Mouse (Mus musculus) lung, embryonic 14.5 days (tissue): ENCODE data around the gene Ppp1r32. TPM values are rescaled to one million over a fixed set of nuclear protein-coding genes. Genes with fewer than 3 reads are reported as not detected.
A peak's percentile ranks its signal among the peaks of the same experiment; 100 is the strongest.

ENCODE experiments used
- ATAC-seq: fragments of 200-750 bp; cut with Nextera tagmentation; 2 replicates; pipeline ENCODE4 v1.8.0; 2017; ENCODE audit warnings: mild to moderate bottlenecking, moderate TSS enrichment, moderate library complexity; ENCODE audit not compliant: insufficient read depth
- DNase-seq: peaks from one replicate; pipeline ENCODE4 v3.0.0-alpha.2; 2015
- H3K27ac ChIP-seq: fragments of 300-500 bp; sonication (generic); 2 replicates; pipeline ENCODE4 v1.5.1; 2014; ENCODE audit warnings: low read depth, mild to moderate bottlenecking, moderate library complexity
- H3K27me3 ChIP-seq: fragments of 300-500 bp; sonication (generic); 2 replicates; pipeline ENCODE4 v1.6.1; 2014; ENCODE audit warnings: low read length, control low read depth; ENCODE audit not compliant: insufficient read depth
- H3K36me3 ChIP-seq: fragments of 300-500 bp; sonication (generic); 2 replicates; pipeline ENCODE4 v1.6.1; 2014; ENCODE audit warnings: control low read depth; ENCODE audit not compliant: insufficient read depth
- H3K4me1 ChIP-seq: fragments of 300-500 bp; sonication (generic); 2 replicates; pipeline ENCODE4 v1.6.1; 2014; ENCODE audit warnings: antibody characterized with exemption, control low read depth; ENCODE audit not compliant: insufficient read depth
- H3K4me2 ChIP-seq: fragments of 300-500 bp; sonication (generic); 2 replicates; pipeline ENCODE4 v1.6.1; 2014; ENCODE audit warnings: mild to moderate bottlenecking
- H3K4me3 ChIP-seq: fragments of 300-500 bp; sonication (generic); 2 replicates; pipeline ENCODE4 v1.5.1; 2014; ENCODE audit warnings: low read depth, low read length
- H3K9ac ChIP-seq: fragments of 300-500 bp; sonication (generic); 2 replicates; pipeline ENCODE4 v1.6.1; 2014
- H3K9me3 ChIP-seq: fragments of 300-500 bp; sonication (generic); 2 replicates; pipeline ENCODE4 v1.6.1; 2016; ENCODE audit warnings: low read depth, low read length, control low read depth
- CTCF ChIP-seq: IDR thresholded peaks from 2 replicates; pipeline ENCODE4 v1.5.1; 2016; ENCODE audit warnings: antibody characterized with exemption, low read depth
- WGBS: fragments of 180-500 bp; shearing (Covaris S2); extraction: QIAGEN DNeasy Blood & Tissue Kit; methylation state at CpG from one replicate; pipeline ENCODE4 v1.1.7; 2014; 5-methylcytosine and 5-hydroxymethylcytosine counted together
- polyA plus RNA-seq: library from polyadenylated mRNA; unstranded; fragments of >200 nt; fragmentation: Nextera tagmentation; extraction: Ambion mirVana; gene quantifications from 2 replicates; pipeline ENCODE4 v1.2.1, GENCODE M21; 2014

Ppp1r32 gene
- polyA plus RNA-seq, 1 experiment from 2014 or later, result not detected

DNA sequence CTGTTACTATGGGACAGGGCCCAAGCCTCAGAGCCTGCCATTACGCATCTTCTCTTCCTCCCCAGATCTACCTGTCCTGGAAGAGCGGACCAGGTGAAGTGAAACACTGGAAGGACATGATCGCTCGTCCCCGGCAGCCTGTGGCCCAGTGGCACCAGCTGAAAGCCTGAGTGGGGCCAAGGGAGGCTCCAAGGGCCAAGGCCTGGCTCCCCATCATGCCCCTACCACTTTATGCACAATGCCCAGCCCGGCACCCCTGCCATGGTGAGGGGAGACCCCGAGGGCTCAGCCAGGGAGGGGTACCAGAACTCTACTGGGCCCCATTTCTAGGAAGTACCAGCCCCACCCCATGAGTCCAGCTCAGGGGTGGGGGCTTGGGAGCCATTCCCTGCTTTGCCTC is 34.5 kb downstream of the Ppp1r32 start:
- Histone ChIP-seq H3K36me3 (no peaks in the 10 kb centered on the region), H3K27ac (no peak overlapping the region), H3K4me2 (no peak overlapping the region), H3K4me1 (no peaks in the 10 kb centered on the region), H3K27me3 (0 out of 2 replicates have a peak, but pooled peaks cover 3% of the 10 kb centered on the region), H3K9me3 (no peaks in the 10 kb centered on the region), H3K9ac (no peak overlapping the region), H3K4me3 (no peak overlapping the region)
- no peak for ATAC-seq
- no peak for DNase-seq
- 92% methylated on average over 7 of the region's 7 CpGs for WGBS
- no peak for TF ChIP-seq CTCF

DNA sequence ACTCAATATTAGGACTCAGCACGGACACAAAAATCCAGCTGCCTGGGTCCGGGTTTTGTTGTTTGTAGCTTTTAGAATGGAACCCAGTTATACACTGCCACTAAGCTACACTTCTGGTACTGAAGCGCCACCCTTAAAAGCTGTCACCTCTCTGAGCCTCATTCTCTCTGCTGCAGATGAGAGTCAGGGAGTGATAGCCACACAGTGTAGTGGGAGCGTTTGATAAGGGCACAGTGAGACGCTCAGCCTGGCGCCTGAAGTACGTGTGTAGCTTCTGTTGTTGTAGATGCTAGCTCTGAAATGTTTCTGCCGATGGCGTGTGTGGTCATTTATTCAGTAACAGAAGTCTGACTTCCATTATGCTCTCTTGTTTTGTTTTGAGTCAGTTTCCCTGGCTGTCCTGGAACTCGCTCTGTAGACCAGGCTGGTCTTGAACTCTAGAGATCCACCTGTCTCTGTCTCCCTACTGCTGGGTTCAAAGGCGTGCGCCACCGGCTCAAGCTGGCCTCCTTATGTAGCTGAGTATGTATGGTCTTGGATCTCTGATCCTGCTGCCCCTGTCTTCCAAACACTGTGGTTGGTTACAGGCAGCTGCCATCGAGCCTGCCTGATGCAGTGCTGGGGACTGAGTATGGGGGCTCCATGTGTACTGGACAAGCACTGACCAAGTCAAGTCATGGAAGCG is 37.9 kb downstream of the Ppp1r32 start:
- no peak for DNase-seq
- no peaks in the 10 kb centered on the region for H3K27me3 ChIP-seq
- H3K4me1 ChIP-seq, result no peaks in the 10 kb centered on the region
- H3K27ac ChIP-seq, result no peak overlapping the region
- no peak overlapping the region for H3K4me2 ChIP-seq
- WGBS, result 83% methylated on average over 15 of the region's 15 CpGs
- H3K9ac ChIP-seq, result no peak overlapping the region
- no peak for ATAC-seq
- no peak for TF ChIP-seq CTCF
- H3K9me3 ChIP-seq, result no peaks in the 10 kb centered on the region
- H3K36me3 ChIP-seq, result no peaks in the 10 kb centered on the region
- no peak overlapping the region for H3K4me3 ChIP-seq

DNA sequence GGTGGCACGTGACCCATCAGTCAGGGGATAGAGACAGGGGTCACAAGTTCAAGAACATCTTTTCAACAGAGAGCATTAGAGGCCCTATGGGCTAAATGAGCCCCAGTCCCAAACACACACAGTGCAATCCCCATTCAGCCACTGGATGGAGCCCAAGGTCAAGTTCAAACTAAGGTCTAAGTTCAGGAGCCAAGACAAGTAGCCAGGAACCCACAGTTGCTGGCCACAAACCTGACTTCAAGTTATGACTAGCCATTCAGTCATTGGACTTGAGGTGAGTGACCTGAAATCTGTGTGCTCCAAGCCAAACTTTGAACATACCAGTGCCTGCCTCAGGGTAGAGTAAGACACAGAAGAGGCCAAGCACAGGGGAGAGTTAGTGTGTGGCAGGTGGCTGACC is 45.2 kb downstream of the Ppp1r32 start:
- DNase-seq (no peak), ATAC-seq (no peak)
- Histone ChIP-seq H3K27ac (no peak overlapping the region), H3K4me3 (no peak overlapping the region), H3K4me1 (no peaks in the 10 kb centered on the region), H3K9me3 (no peaks in the 10 kb centered on the region), H3K4me2 (no peak overlapping the region), H3K27me3 (peaks cover 2% of the 10 kb centered on the region; the same call in 1 of the 2 replicates), H3K36me3 (no peaks in the 10 kb centered on the region), H3K9ac (no peak overlapping the region)
- peak; percentile 50 for TF ChIP-seq CTCF
- 59% methylated on average over 1 of the region's 1 CpGs for WGBS

DNA sequence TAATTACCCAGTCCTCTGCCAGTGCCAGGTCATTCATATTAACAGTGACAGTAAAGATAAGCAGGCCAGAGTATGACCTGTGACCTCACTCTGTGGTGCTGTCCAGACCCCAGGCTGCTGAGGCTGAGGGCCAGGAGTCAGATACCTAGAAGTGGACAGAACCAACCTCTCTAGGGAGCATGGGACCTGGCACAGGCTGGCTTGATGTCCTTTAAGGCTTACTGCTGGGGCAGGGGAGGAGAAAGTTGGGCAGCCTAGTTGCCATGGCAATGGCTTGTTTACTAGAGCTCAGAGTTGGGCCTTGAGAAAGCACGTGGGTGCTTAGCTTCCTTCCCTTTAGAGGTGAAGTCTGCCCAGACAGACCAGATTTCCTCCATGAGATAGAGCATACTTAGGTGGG is 46.0 kb downstream of the Ppp1r32 start:
- Histone ChIP-seq H3K4me3 (no peak overlapping the region), H3K4me1 (no peaks in the 10 kb centered on the region), H3K9ac (no peak overlapping the region), H3K4me2 (no peak overlapping the region), H3K27me3 (peaks cover 2% of the 10 kb centered on the region; the same call in 1 of the 2 replicates), H3K36me3 (no peaks in the 10 kb centered on the region), H3K9me3 (no peaks in the 10 kb centered on the region), H3K27ac (no peak overlapping the region)
- DNase-seq, result no peak
- no peak for ATAC-seq
- WGBS, result 11% methylated on average over 1 of the region's 1 CpGs
- TF ChIP-seq CTCF, result no peak

DNA sequence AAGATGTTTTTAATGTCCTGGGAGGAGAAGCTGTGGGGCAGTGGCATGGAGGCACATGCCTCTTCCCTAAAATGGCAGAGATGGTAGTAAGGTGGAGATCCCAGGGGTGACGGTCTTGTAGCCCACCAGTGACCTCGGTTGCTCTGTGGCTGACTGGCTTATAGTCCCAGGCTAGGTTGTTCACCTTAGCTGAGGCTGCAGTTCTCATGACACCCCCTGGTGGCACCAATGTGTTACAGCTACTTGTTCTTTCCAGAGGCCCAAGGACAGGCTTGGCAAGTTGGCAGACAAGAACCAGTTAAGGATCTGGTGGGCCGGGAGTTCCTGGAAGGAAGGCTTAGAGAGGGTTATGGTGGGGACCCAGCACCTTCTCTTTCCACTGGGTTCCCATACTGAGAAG is 46.8 kb downstream of the Ppp1r32 start:
- DNase-seq, result peak; percentile 83
- peak; percentile 90 for TF ChIP-seq CTCF
- no peak overlapping the region for H3K4me3 ChIP-seq
- H3K27ac ChIP-seq, result peak overlapping the region; percentile 58; the same call in 1 of the 2 replicates
- 0 out of 2 replicates have a peak overlapping the region, but pooled peaks have one; percentile 4 for H3K4me2 ChIP-seq
- H3K9me3 ChIP-seq, result no peaks in the 10 kb centered on the region
- H3K4me1 ChIP-seq, result no peaks in the 10 kb centered on the region
- peaks cover 2% of the 10 kb centered on the region; the same call in 1 of the 2 replicates for H3K27me3 ChIP-seq
- H3K9ac ChIP-seq, result no peak overlapping the region
- ATAC-seq, result peak; percentile 32
- WGBS, result 21% methylated on average over 3 of the region's 3 CpGs
- no peaks in the 10 kb centered on the region for H3K36me3 ChIP-seq

DNA sequence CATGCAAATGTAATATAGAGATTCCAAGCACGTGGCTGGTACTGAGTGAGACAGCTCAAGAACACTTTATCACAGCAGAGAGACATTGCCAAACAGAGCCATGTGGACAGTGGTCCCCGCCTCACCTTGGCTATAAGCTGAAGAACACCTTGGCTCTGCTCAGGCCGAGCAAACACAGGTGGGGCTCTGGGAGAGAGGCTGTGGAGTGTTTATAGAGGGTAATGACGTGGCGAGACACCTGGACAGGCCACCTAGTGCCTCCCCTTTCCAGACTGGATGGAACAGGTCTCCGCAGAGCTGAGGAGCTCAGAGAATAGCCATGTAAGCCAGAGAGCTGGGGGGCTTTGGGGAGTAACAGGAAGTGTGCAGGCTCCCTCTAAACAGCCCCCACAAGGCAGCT is 47.8 kb downstream of the Ppp1r32 start:
- H3K27ac ChIP-seq, result peak overlapping the region; percentile 58
- H3K4me2 ChIP-seq, result 0 out of 2 replicates have a peak overlapping the region, but pooled peaks have one; percentile 22
- peak; percentile 57 for DNase-seq
- 52% methylated on average over 6 of the region's 6 CpGs for WGBS
- no peak for TF ChIP-seq CTCF
- no peaks in the 10 kb centered on the region for H3K9me3 ChIP-seq
- H3K4me1 ChIP-seq, result peaks cover 7% of the 10 kb centered on the region; the same call in 1 of the 2 replicates
- H3K9ac ChIP-seq, result no peak overlapping the region
- no peaks in the 10 kb centered on the region for H3K36me3 ChIP-seq
- peaks cover 2% of the 10 kb centered on the region; the same call in 1 of the 2 replicates for H3K27me3 ChIP-seq
- ATAC-seq, result peak; percentile 71
- no peak overlapping the region for H3K4me3 ChIP-seq

DNA sequence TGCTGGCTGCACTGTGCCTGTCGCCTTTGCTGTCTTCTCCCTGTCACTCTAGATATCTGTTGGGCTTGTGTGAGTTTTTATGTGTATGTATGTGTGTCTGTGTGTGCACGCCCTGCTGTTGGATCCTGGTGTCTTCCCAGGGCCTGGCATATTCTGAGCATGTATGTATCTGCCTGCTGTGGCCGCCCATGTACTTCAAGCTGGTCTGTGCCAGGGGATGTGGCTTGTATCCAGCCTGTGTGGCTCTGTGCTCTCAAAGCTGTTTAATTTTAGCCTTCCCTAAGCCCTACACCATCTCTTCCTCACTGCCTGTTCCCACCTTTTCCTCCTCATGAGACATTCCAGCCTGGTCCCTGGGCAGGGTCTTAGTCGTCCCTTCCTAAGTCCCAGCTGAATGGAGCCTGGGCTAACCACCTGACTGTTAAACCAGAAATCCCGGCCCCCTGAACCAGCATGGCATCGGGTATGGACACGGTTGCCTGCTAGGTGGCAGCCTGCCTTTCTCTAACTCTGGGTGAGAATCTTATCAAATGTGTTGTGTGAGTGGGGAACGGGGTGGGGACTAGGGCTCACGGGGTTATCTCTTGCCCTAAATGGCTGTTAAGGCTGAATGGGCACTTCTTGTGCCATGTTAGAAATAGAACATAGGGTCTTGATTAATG is 48.7 kb downstream of the Ppp1r32 start:
- Histone ChIP-seq H3K4me2 (no peak overlapping the region), H3K9me3 (no peaks in the 10 kb centered on the region), H3K9ac (no peak overlapping the region), H3K36me3 (no peaks in the 10 kb centered on the region), H3K4me3 (no peak overlapping the region), H3K4me1 (peaks cover 9% of the 10 kb centered on the region; the same call in 1 of the 2 replicates), H3K27me3 (peaks cover 2% of the 10 kb centered on the region; the same call in 1 of the 2 replicates), H3K27ac (peak overlapping the region; percentile 59; the same call in 1 of the 2 replicates)
- ATAC-seq (no peak), DNase-seq (no peak)
- 51% methylated on average over 9 of the region's 9 CpGs for WGBS
- TF ChIP-seq CTCF, result no peak
